Mouse (Mus musculus) B cell, adult 2 months (primary cell): ENCODE data around the gene Ccdc142.
A peak's percentile ranks its signal among the peaks of the same experiment; 100 is the strongest.

ENCODE experiments used
- DNase-seq, 2 experiments: peaks; one replicate each; pipeline ENCODE4 v3.0.0; 2022

Gene Ccdc142

GRCm38 (mm10) chr6:83142211-83142731 lies 40.9 kb downstream of the Ccdc142 start:
- DNase-seq, result no peak

GRCm38 (mm10) chr6:83142886-83143285 lies 41.5 kb downstream of the Ccdc142 start:
- no peak for DNase-seq

- no peak for DNase-seq
Observed at GRCm38 (mm10) chr6:83145209-83145608, 43.8 kb downstream of the Ccdc142 start.

- no peak for DNase-seq
Observed at GRCm38 (mm10) chr6:83145805-83146204, 44.4 kb downstream of the Ccdc142 start.

- DNase-seq, result no peak
Observed at GRCm38 (mm10) chr6:83147280-83147679, 45.9 kb downstream of the Ccdc142 start.

- no peak for DNase-seq
Observed at GRCm38 (mm10) chr6:83151721-83152120, 50.3 kb downstream of the Ccdc142 start.

GRCm38 (mm10) chr6:83153038-83153437 lies 51.6 kb downstream of the Ccdc142 start:
- DNase-seq, result no peak

GRCm38 (mm10) chr6:83153485-83153884 lies 52.1 kb downstream of the Ccdc142 start:
- DNase-seq, result no peak

- DNase-seq, result peak; percentile 15 to 23
Observed at GRCm38 (mm10) chr6:83155552-83156238, 54.3 kb downstream of the Ccdc142 start.

GRCm38 (mm10) chr6:83156259-83156684 lies 54.9 kb downstream of the Ccdc142 start, which contains the start of the genes Wdr54 and 1700003E16Rik:
TSS of gene Wdr54 (minus strand) at chr6:83156397.
TSS of gene 1700003E16Rik (plus strand) at chr6:83156404.
- peak; percentile 54 to 57 for DNase-seq
